Mouse (Mus musculus) layer of hippocampus, adult 2 months (tissue): ENCODE data around the gene Zfp768. TPM values are rescaled to one million over a fixed set of nuclear protein-coding genes. Genes with fewer than 3 reads are reported as not detected.
"Not testable (repeated sequence)": the region's sequence is repeated elsewhere in the genome, so short reads cannot be mapped to it uniquely, and the experiment has no call there.

Experiments used
- DNase-seq, 2 experiments: peaks; one replicate each; pipeline ENCODE4 v3.0.0; 2022; ENCODE audit warnings: low spot score in 2 of 2
- H3K27ac ChIP-seq: fragments of 200-600 bp; 2 replicates; pipeline ENCODE4 v1.8.1; 2022
- H3K4me3 ChIP-seq: fragments of 200-600 bp; 2 replicates; pipeline ENCODE4 v1.8.1; 2022; ENCODE audit warnings: mild to moderate bottlenecking
- CTCF ChIP-seq: fragments of 200-600 bp; conservative IDR thresholded peaks from 2 replicates; pipeline ENCODE4 v1.8.1; 2022; ENCODE audit warnings: antibody characterized with exemption, mild to moderate bottlenecking, moderate library complexity
- long read RNA-seq, 2 experiments: library from polyadenylated mRNA; stranded (forward); transcript quantifications; one replicate each; pipeline ENCODE4 v2.0.0; 2021; ENCODE audit warnings: borderline mapping rate in 2 of 2
- total RNA-seq, 2 experiments: library from RNA; stranded (reverse); gene quantifications; 2 replicates each; pipeline ENCODE4 v1.2.3; 2021

Gene Zfp768
- total RNA-seq, result 10 to 100 TPM; 11.4 to 11.8 TPM
- long read RNA-seq, experiment 1, transcript Zfp768-201 (2 exons, 2,356 nt), result major isoform, 6 of 7 reads
- long read RNA-seq, experiment 1, partial matches to known transcripts, result 0 of 7 reads
- long read RNA-seq, experiment 1, other reads (novel, unspliced or antisense), result 1 of 7 reads
- long read RNA-seq, experiment 2, partial matches to known transcripts, result 0 of 7 reads
- long read RNA-seq, experiment 2, other reads (novel, unspliced or antisense), result 4 of 7 reads

DNA sequence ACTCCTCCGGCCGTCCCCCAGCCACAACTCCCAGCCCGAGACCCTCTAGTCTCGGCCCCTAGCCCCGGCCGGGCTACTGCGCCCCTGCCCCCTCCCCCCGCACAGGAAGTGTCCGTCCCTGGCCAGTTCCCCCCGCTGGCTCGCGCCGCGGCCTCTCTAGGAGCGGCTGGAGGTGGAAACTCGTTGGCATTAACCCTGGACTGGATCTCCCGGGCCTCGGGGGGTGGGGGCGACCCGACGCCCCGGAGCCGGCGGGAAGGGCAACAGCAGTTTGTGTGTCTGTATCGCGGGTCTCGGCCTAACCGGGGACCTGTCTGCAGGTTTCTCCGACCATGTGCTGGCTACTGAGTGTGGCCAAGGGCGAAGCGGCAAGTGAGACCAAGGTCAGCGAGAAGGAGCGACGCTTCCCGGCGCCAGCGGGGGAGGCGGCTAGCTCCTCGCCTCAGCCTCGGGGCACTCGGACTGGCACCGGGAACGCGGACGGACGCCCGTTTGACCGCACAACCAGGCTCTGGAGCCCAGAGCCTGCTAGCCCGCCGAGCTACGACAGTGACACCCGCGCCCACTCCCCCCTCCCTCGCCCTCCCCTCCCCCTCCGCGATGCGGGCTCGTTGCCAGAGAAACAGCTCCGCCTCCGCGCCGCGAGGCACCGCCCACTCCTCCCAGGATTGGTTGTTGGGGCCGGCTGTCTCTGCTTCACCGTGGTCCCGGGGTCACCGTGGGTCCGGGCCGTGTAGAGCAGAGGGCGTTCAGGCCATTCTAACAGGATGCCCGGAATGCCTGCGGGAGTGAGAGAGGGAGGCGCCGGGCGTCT is at the start of gene Zfp768:
Zfp768 (minus strand) TSS at position 78 of the 814 bp plus-strand sequence.
- DNase-seq, result peak; percentile 77 to 90
- Histone ChIP-seq H3K4me3 (peak within 1 kb of the TSS; percentile 98), H3K27ac (peak within 1 kb of the TSS; percentile 100)
- no peak for TF ChIP-seq CTCF

GRCm38 (mm10) chr7:127393944-127394333 is 48.5 kb upstream of the Zfp768 start:
- H3K4me3 ChIP-seq, result peak overlapping the region; percentile 99
- no peak for TF ChIP-seq CTCF
- H3K27ac ChIP-seq, result peak overlapping the region; percentile 96
- DNase-seq, result no peak

DNA sequence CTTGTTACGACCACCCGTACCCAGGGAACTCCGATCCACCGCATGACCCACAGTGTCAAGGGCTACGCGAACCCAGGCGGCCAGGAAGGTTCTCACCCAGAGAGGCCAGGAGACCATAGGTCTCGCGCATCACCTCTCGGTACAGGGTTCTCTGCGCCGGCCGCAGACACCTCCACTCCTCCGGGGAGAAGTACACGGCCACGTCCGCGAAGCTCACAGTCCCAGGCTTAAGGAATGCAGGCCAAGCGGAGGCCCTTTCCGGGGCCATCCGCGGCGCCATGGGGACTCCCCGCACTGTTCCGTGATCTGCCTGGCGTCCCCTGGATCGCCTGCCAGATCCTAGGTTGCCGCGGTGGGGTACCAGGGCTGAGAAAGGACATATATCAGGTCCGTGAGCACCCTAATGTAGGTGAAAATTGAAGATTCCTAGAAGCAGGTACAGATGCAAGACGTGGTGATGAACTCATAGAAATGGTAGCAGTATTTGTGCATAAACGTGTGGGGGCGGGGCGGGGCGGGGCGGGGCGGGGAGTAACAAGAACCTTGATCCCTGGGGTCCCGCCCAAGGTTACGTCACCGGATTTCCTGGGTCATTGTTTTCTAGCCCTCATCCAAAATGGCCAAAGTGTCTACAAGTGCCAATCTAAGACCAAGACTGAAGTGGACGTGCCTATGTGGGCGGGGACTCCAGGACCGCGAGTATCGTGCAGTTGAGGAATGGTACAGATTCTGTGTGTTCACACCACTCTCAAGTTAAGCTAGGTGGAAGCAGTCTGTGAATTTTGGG is 48.0 kb upstream of the Zfp768 start, which contains the start of gene E430018J23Rik:
E430018J23Rik (minus strand) TSS at position 473 of the 787 bp plus-strand sequence.
- Histone ChIP-seq H3K27ac (peak within 1 kb of the TSS; percentile 96), H3K4me3 (peak within 1 kb of the TSS; percentile 99)
- no peak for TF ChIP-seq CTCF
- DNase-seq, result peak; percentile 96 to 97

DNA sequence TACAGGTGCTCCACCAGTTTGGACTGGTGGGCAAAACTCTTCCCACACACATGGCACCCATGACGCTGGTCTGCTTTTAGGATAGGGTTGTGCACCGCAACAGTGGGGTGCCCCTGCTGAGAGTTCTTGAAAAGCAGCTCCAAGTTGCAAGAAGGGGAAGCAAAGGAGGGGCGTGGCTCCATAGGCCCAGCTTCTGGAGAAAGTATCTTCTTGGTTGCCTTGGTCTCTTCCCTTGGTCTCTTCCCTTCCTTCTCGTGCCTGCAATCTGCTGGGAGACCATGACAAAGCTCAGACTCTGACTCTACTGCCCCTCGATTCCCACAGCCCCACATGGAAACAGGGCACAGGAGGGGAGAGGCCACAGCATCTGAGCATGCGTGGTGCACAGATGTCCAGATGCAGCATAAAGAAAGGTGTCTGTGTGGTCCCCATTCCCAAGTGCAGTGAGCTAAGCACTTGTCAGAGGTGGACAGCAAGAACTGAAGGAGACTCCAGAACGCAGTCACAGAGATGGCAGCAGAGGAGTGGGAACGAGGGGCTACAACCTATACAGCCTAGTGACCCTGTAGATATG is 46.9 kb upstream of the Zfp768 start:
- no peak for TF ChIP-seq CTCF
- H3K4me3 ChIP-seq, result peak overlapping the region; percentile 99

DNA sequence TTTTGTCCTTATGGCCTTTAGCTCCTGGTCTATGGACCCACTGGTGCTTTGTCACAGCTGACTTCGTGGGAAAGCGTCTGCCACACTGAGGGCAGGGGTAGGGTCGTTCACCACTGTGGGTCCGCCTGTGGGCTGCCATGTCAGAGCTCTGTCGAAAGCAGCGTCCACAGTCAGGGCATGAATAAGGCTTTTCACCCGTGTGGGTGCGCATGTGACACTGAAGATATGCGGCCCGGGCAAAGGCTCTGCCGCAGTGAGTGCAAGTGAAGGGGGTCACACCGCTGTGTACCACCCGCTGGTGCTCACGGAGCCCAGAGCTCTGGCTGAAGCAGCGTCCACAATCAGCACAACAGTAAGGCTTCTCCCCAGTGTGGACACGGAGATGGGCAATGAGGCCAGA is 46.1 kb upstream of the Zfp768 start:
- TF ChIP-seq CTCF, result no peak
- DNase-seq, result no peak
- Histone ChIP-seq H3K4me3 (no peak overlapping the region), H3K27ac (no peak overlapping the region)

More for the DNA sequence above, 46.9 kb upstream of the Zfp768 start:
- no peak overlapping the region for H3K27ac ChIP-seq
- no peak for DNase-seq

DNA sequence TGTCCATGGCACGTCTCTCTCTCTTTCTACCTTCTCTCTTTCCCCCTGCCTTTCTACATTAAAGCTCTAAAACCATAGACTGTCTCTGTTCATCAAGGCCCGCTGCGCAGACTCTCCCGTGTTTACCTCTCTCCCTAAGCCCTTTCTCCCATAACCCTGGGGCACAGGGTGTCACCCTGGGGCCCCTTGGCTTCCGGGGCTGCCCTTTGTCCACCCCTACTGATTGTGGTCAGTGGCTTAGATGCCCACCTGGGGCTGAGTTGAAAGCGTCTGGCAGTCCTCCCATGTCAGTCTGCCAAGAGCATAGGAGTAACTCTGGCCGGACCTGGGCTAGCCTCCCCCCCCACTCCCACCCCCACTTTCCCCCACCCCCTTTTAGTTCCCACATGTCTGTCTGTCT is 44.9 kb upstream of the Zfp768 start:
- no peak for TF ChIP-seq CTCF
- DNase-seq, result no peak
- Histone ChIP-seq H3K27ac (no peak overlapping the region), H3K4me3 (no peak overlapping the region)

DNA sequence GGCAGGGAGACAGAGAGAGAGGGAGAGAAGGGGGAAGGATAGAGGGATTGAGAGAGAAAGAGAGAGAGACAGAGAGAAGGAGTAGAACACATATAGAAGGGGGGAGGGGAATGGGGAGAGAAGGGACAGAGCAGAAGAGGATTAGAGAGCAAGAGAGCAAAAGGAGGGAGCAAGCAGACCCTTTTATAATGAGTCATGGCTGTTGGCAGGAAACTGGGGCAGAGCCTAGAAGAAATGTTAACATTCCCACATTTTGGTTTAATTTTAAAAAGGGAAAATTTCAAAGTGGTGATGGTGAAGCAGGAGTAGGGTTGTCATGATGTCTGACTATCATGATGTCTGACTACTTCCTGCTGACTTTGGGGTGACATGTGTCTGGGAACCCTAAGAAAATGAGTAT is 42.8 kb upstream of the Zfp768 start:
- H3K27ac ChIP-seq, H3K4me3 ChIP-seq, DNase-seq: not testable (repeated sequence)

- Histone ChIP-seq H3K4me3 (peak within 1 kb of the TSS; percentile 73), H3K27ac (peak within 1 kb of the TSS; percentile 64)
- no peak for TF ChIP-seq CTCF
- DNase-seq, result peak; percentile 88 to 90
These were observed 41.4 kb upstream of the Zfp768 start, which contains the start of gene 9130019O22Rik for GRCm38 (mm10) chr7:127386641-127387392. 9130019O22Rik (minus strand) TSS chr7:127387166.

DNA sequence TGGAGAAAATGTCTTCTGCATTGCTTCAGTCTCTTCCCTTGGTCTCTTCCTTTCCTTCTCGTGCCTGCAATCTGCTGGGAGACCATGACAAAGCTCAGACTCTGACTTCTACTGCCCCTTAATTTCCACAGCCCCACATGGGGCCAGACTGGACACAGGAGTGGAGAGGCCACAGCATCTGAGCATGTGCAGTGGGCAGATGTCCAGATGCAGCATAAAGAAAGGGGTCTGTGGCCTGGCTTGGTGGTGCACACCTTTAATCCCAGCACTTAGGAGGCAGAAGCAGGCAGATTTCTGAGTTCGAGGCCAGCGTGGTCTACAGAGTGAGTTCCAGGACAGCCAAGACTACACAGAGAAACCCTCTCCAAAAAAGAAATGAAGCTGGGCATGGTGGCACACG is 40.2 kb upstream of the Zfp768 start:
- not testable (repeated sequence) for DNase-seq, H3K4me3 ChIP-seq

DNA sequence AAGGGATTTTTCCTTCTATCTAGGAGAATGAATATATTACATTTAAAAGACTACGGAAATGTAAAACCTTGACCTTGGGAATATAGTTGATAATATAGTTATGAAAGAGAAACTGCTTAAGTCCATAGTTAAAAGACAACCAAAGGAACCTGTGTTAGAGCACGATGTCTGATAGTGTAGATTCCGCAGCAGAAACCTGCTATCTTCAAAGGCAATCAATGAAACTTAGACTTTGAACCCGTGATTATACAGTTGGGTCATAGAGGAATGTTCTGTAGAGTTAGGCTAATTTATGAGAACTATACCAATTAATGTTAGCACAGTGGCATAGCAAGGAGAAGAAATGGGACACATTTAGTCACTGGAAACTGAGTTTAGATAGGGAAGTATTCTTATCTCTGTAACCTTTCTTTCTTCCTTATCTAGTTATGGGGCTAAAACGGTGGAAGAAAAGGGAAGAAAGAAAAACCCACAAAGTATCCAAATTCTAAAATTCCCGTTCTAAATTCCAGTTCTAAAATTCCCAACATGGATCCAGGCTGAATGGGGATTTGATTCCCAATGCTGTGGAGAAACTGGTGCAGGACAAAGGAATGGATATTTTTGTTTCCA is 33.0 kb upstream of the Zfp768 start:
- TF ChIP-seq CTCF, result no peak
- no peak for DNase-seq
- Histone ChIP-seq H3K4me3 (no peak overlapping the region), H3K27ac (no peak overlapping the region)

More for the DNA sequence above, 40.2 kb upstream of the Zfp768 start:
- H3K27ac ChIP-seq, result not testable (repeated sequence)
